Mouse (Mus musculus): Measurements from ENCODE around the gene Pebp1.
"Not testable (repeated sequence)": the region's sequence is repeated elsewhere in the genome, so short reads cannot be mapped to it uniquely, and the experiment has no call there.

Pebp1 gene

GRCm38 (mm10) chr5:117286831-117287822 is at the start of gene Pebp1:
Gene Pebp1, minus strand, starts transcription at chr5:117287625.
- in situ Hi-C loops (cut with MboI; ENCODE audit: low pct_unique_long_range_greater_than_20kb in 1 of 2, low sequenced_read_pairs in 2 of 2, unreplicated experiment in 1 of 2), result no loop called here

GRCm38 (mm10) chr5:117330457-117330856 is 43.0 kb upstream of the Pebp1 start:
- in situ Hi-C loops (cut with MboI; ENCODE audit: low pct_unique_long_range_greater_than_20kb in 1 of 2, low sequenced_read_pairs in 2 of 2, unreplicated experiment in 1 of 2), result no loop called here

- in situ Hi-C loops (cut with MboI; ENCODE audit: low pct_unique_long_range_greater_than_20kb in 1 of 2, low sequenced_read_pairs in 2 of 2, unreplicated experiment in 1 of 2), result no loop called here
Measured at GRCm38 (mm10) chr5:117326408-117326807, 39.0 kb upstream of the Pebp1 start.

DNA sequence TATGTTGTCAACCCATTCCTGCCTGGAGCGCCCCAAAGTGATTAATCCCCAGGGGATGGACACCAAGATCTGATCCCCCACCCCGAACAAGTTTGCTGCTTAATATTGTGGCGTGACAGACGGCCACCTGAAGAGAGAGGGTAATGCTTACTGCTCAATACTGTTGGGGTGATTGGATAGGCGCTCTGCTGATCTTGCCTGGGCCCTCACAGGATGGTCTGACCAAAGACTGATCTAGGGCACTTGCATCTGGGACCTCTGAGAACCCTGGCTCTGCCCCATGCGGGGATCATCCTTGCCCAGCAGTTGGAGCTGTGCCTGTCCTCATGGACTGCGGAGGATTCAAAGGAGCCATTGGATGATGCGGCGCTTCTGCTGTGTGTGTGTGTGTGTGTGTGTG is 36.3 kb upstream of the Pebp1 start:
- in situ Hi-C loops (cut with MboI; ENCODE audit: low pct_unique_long_range_greater_than_20kb in 1 of 2, low sequenced_read_pairs in 2 of 2, unreplicated experiment in 1 of 2), result no loop called here

- in situ Hi-C loops (cut with MboI; ENCODE audit: low pct_unique_long_range_greater_than_20kb in 1 of 2, low sequenced_read_pairs in 2 of 2, unreplicated experiment in 1 of 2), result loop anchor here in 1 of 2 experiments (10.0 kb wide), 1 partner anchor 86 kb away; no protein-coding TSS in a partner anchor
Measured at GRCm38 (mm10) chr5:117318741-117319629, 31.6 kb upstream of the Pebp1 start, which contains the start of gene Vsig10. Gene Vsig10, plus strand, starts transcription at chr5:117319083.

DNA sequence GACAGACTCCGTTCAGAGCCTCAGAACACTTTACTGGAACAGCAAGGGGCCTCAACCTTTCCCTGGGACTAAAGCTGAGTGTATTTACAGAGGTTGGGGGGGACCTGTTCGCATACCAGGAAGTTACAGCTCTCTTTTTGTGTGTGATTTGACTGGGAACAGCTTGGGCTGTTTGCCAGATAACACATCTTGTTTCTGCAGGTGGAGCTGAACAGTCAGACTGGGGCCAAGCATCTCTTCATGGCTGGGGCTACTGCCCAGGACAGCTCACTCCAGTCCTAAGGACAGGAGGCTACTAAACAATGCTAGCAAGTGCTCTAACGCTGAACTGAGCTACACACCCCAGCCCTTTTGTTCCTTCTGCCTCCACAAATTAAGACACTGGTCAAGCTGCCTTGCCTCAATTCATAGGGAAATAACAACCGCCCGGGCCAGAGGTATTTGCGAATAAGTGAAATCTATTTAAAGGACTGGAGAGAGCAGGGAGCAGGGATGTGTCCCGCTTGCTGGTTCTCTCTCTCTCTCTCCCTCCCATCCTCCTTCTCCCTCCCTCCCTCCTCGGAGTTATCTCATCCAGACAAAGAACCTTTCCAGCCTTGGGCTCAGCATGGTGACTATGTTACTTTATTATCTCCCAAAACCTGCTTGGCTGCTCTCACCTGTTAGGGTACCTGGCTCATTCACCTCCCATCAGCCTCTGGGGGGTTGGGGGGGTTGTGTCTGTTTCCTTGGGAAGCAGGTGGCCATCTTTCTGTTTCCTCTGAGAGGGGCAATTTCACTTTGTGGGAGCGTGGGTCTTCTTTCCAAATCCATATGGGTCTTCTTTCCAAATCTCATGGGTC is 27.4 kb upstream of the Pebp1 start:
- in situ Hi-C loops (cut with MboI; ENCODE audit: low pct_unique_long_range_greater_than_20kb in 1 of 2, low sequenced_read_pairs in 2 of 2, unreplicated experiment in 1 of 2), result loop anchor here in 1 of 2 experiments (10.0 kb wide), 1 partner anchor 90 kb away; no protein-coding TSS in a partner anchor

DNA sequence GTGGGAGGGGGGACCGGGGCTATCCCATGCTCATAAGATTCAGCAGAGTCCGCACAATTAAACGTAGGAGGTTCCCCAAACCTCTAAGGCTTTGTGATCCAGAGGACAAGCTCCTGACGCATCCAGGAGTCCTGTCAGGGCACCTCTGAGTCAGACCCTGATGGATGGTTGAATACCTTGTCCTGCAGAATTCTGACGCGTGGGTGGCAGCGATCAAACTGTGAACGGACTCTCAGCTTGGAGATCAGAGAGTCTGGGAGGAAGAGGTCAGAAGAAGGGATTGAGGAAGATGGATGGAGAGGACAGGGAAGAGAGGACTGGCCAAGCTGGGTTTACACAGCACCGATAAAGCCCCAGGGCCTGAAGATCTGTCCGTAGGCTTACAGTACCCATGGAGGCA is 26.5 kb upstream of the Pebp1 start:
- in situ Hi-C loops (cut with MboI; ENCODE audit: low pct_unique_long_range_greater_than_20kb in 1 of 2, low sequenced_read_pairs in 2 of 2, unreplicated experiment in 1 of 2), result loop anchor here in 1 of 2 experiments (10.0 kb wide), 1 partner anchor 91 kb away; no protein-coding TSS in a partner anchor

GRCm38 (mm10) chr5:117313420-117313819 is 26.0 kb upstream of the Pebp1 start:
- in situ Hi-C loops (cut with MboI; ENCODE audit: low pct_unique_long_range_greater_than_20kb in 1 of 2, low sequenced_read_pairs in 2 of 2, unreplicated experiment in 1 of 2), result loop anchor here in 1 of 2 experiments (10.0 kb wide), 1 partner anchor 91 kb away; no protein-coding TSS in a partner anchor

DNA sequence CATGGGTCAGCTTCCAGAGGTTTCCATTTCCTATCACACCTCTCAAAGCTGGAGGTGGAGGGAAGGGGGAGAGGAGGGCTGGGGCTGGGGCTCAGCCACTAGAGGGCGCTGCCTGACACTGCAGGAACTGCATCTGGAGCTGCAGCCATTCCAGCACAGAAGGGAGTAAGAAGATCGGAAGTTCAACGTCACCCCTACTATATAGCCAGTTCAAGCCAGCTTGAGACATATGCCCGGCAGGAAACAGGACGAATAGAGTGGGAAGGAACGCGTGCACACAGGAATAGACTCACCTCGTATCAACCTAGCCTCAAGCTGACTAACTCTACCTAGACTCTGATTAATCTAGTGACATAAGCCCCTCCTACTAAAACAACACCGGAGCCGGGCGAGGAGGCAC is 20.3 kb upstream of the Pebp1 start:
- in situ Hi-C loops (cut with MboI; ENCODE audit: low pct_unique_long_range_greater_than_20kb in 1 of 2, low sequenced_read_pairs in 2 of 2, unreplicated experiment in 1 of 2), result loop anchor here in 1 of 2 experiments (5.0 kb wide), 2 partner anchors 100 to 190 kb away; no protein-coding TSS in a partner anchor

GRCm38 (mm10) chr5:117306826-117307225 is 19.4 kb upstream of the Pebp1 start:
- in situ Hi-C loops (cut with MboI; ENCODE audit: low pct_unique_long_range_greater_than_20kb in 1 of 2, low sequenced_read_pairs in 2 of 2, unreplicated experiment in 1 of 2), result loop anchor here in 1 of 2 experiments (5.0 kb wide), 2 partner anchors 100 to 190 kb away; no protein-coding TSS in a partner anchor

- in situ Hi-C loops (cut with MboI; ENCODE audit: low pct_unique_long_range_greater_than_20kb in 1 of 2, low sequenced_read_pairs in 2 of 2, unreplicated experiment in 1 of 2), result loop anchor here in 1 of 2 experiments (5.0 kb wide), 2 partner anchors 102 to 192 kb away; no protein-coding TSS in a partner anchor
Measured at GRCm38 (mm10) chr5:117305754-117306153, 18.3 kb upstream of the Pebp1 start.

DNA sequence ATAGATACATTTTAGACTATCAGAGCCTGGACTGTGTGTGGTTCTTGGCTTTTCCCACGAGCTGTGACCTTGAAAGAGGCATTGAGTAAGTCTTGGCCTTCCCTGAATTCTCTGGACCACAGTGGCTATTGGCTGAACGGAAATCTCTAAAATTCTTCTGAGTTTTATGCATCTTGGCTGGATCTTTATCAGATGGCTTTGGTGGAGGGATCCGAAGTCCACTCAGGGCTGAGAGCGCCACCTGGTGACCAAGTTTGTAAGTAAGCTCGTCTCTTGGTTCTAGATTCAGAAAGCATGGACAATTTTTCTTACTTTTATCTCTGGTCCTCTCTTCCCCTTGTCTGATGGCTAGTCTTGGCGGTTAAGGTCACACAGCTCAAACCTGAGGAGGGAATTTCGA is 17.5 kb upstream of the Pebp1 start:
- in situ Hi-C loops (cut with MboI; ENCODE audit: low pct_unique_long_range_greater_than_20kb in 1 of 2, low sequenced_read_pairs in 2 of 2, unreplicated experiment in 1 of 2), result loop anchor here in 1 of 2 experiments (5.0 kb wide), 2 partner anchors 102 to 192 kb away; no protein-coding TSS in a partner anchor

- in situ Hi-C loops (cut with MboI; ENCODE audit: low pct_unique_long_range_greater_than_20kb in 1 of 2, low sequenced_read_pairs in 2 of 2, unreplicated experiment in 1 of 2), result no loop called here
Measured at GRCm38 (mm10) chr5:117303691-117304579, 16.5 kb upstream of the Pebp1 start.

- in situ Hi-C loops (cut with MboI; ENCODE audit: low pct_unique_long_range_greater_than_20kb in 1 of 2, low sequenced_read_pairs in 2 of 2, unreplicated experiment in 1 of 2), result no loop called here
Measured at GRCm38 (mm10) chr5:117302899-117303298, 15.5 kb upstream of the Pebp1 start.

- in situ Hi-C loops (cut with MboI; ENCODE audit: low pct_unique_long_range_greater_than_20kb in 1 of 2, low sequenced_read_pairs in 2 of 2, unreplicated experiment in 1 of 2), result no loop called here
Measured at GRCm38 (mm10) chr5:117295011-117295410, 7.6 kb upstream of the Pebp1 start.

- in situ Hi-C loops (cut with MboI; ENCODE audit: low pct_unique_long_range_greater_than_20kb in 1 of 2, low sequenced_read_pairs in 2 of 2, unreplicated experiment in 1 of 2), result not testable (repeated sequence)
Measured at GRCm38 (mm10) chr5:117293776-117294175, 6.4 kb upstream of the Pebp1 start.

DNA sequence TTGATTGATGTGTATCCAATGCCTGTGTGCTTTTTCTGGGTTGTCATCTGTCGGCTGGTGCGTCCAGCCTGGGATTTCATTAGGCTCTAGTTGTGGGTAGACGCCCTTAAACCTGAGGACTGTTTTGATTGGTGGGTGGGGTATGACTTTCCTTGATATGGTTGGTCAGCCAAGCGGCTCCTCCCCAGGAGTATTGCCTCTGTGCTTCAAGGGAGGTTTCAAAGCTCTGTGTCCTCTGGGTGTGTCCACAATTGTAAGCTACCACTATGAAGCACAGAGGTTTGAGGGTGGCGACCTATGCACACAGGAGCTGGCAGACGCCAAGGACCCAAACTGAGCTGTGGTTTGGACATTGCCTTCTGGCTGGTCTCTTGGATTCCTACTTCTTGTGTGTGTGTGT is 5.1 kb upstream of the Pebp1 start:
- in situ Hi-C loops (cut with MboI; ENCODE audit: low pct_unique_long_range_greater_than_20kb in 1 of 2, low sequenced_read_pairs in 2 of 2, unreplicated experiment in 1 of 2), result no loop called here
